Mouse (Mus musculus) limb, embryonic 14.5 days (tissue): ENCODE measurements around the gene Ccsap. TPM values are rescaled to one million over a fixed set of nuclear protein-coding genes. Genes with fewer than 3 reads are reported as not detected.

Source experiments
- ATAC-seq: fragments of 200-750 bp; cut with Nextera tagmentation; 2 replicates; pipeline ENCODE4 v1.8.0; 2017; ENCODE audit warnings: low read depth, moderate number of reproducible peaks, moderate TSS enrichment; ENCODE audit not compliant: low FRiP score
- DNase-seq: peaks from one replicate; pipeline ENCODE4 v3.0.0-alpha.2; 2015; ENCODE audit warnings: low spot score
- H3K27ac ChIP-seq: fragments of 300-500 bp; sonication (generic); replicated peaks from 2 replicates; pipeline ENCODE4 v1.5.1; 2014; ENCODE audit warnings: low read depth, mild to moderate bottlenecking, low read length, moderate library complexity, mixed read lengths
- H3K27me3 ChIP-seq: fragments of 300-500 bp; sonication (generic); 2 replicates; pipeline ENCODE4 v1.6.1; 2014; ENCODE audit warnings: low read length, mixed read lengths; ENCODE audit not compliant: control insufficient read depth, insufficient read depth
- H3K36me3 ChIP-seq: fragments of 300-500 bp; sonication (generic); 2 replicates; pipeline ENCODE4 v1.6.1; 2014; ENCODE audit warnings: mild to moderate bottlenecking, low read length, moderate library complexity, mixed read lengths; ENCODE audit not compliant: control insufficient read depth, insufficient read depth
- H3K4me1 ChIP-seq: fragments of 300-500 bp; sonication (generic); 2 replicates; pipeline ENCODE4 v1.6.1; 2014; ENCODE audit warnings: antibody characterized with exemption, low read length, mixed read lengths; ENCODE audit not compliant: control insufficient read depth, insufficient read depth
- H3K4me2 ChIP-seq: fragments of 300-500 bp; sonication (generic); replicated peaks from 2 replicates; pipeline ENCODE4 v1.6.1; 2014; ENCODE audit warnings: low read depth, mild to moderate bottlenecking, low read length, moderate library complexity; ENCODE audit not compliant: severe bottlenecking
- H3K4me3 ChIP-seq: fragments of 300-500 bp; sonication (generic); replicated peaks from 2 replicates; pipeline ENCODE4 v1.5.1; 2014; ENCODE audit warnings: low read length
- H3K9ac ChIP-seq: fragments of 300-500 bp; sonication (generic); 2 replicates; pipeline ENCODE4 v1.6.1; 2014; ENCODE audit warnings: mild to moderate bottlenecking, low read depth, low read length, moderate library complexity; ENCODE audit not compliant: severe bottlenecking
- H3K9me3 ChIP-seq: fragments of 300-500 bp; sonication (generic); 2 replicates; pipeline ENCODE4 v1.6.1; 2016; ENCODE audit warnings: low read length; ENCODE audit not compliant: control insufficient read depth
- POLR2A ChIP-seq: fragments of 200-500 bp; IDR thresholded peaks from 2 replicates; pipeline ENCODE4 v1.8.0; 2012; ENCODE audit warnings: inconsistent platforms, mild to moderate bottlenecking, moderate library complexity, borderline replicate concordance; ENCODE audit not compliant: insufficient read depth, insufficient read length; ENCODE audit errors: extremely low read depth
- WGBS: fragments of 180-500 bp; shearing (Covaris S2); extraction: QIAGEN DNeasy Blood & Tissue Kit; methylation state at CpG from one replicate; pipeline ENCODE4 v1.1.7; 2014; 5-methylcytosine and 5-hydroxymethylcytosine counted together
- polyA plus RNA-seq, 2 experiments: library from polyadenylated mRNA; depleted of rRNA in 1 of 2; stranded (reverse) in 1 of 2; unstranded in 1 of 2; fragments of >200 nt; fragmentation: Nextera tagmentation in 1 of 2; extraction: Ambion mirVana in 1 of 2; gene quantifications; 2 replicates each; pipeline versions ENCODE4 v1.2.1 to v1.2.3; 2012 to 2014

Gene Ccsap
- polyA plus RNA-seq, 2 experiments = 3.7 to 4.9 TPM

GRCm38 (mm10) chr8:123880821-123881350, 20.9 kb upstream of the Ccsap start:
- Histone ChIP-seq H3K4me2 (no peak overlapping the region), H3K27ac (no peak overlapping the region), H3K27me3 (no peaks in the 10 kb centered on the region), H3K4me3 (no peak overlapping the region), H3K9ac (no peak overlapping the region), H3K36me3 (no peaks in the 10 kb centered on the region), H3K9me3 (no peaks in the 10 kb centered on the region), H3K4me1 (no peaks in the 10 kb centered on the region)
- DNase-seq = no peak
- WGBS = 41% methylated on average over 4 of the region's 4 CpGs
- TF ChIP-seq POLR2A = no peak
- no peak for ATAC-seq

DNA sequence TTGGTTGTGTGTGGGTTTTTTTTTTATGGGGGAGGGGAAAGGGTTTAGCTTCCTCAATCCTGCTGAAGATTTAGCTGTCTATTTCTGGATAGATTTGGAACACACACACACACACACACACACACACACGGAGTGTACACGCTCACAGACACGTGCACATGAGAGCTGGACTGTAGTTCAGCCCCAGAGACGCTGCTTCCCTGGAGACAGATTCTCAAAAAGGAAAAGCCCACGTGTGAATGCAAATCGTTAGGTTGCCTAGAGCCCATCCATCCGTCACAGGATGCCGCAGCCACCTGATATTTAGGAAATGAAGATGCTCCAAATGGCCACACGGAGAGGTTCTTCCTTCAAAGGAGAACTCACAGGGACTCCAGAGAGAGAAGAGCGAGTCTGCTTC, 20.3 kb upstream of the Ccsap start:
- no peaks in the 10 kb centered on the region for H3K36me3 ChIP-seq
- H3K4me1 ChIP-seq = no peaks in the 10 kb centered on the region
- DNase-seq (no peak), ATAC-seq (no peak)
- no peak for TF ChIP-seq POLR2A
- no peak overlapping the region for H3K9ac ChIP-seq
- 66% methylated on average over 10 of the region's 10 CpGs for WGBS
- no peak overlapping the region for H3K4me2 ChIP-seq
- no peak overlapping the region for H3K27ac ChIP-seq
- H3K4me3 ChIP-seq = no peak overlapping the region
- H3K27me3 ChIP-seq = no peaks in the 10 kb centered on the region
- H3K9me3 ChIP-seq = no peaks in the 10 kb centered on the region

DNA sequence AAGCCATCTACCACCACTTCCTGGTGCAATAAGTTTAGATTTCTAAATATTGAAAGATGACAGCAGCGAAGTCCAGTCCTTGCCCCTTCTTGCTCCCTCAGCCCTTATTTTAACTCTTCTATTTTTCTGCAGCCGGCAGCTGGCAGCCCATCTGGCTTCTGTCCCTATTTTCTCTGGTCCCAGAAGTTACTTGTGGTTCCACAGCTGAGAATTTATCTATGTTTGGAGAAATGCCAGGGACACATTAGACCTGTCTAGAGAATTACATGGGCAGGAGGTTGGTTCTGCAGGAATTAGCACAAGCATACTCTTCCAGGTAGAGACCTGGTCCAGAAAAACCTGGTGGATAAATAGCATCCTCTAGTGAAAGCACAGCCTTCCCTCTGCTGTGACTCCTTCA, 17.9 kb upstream of the Ccsap start:
- Histone ChIP-seq H3K9me3 (no peaks in the 10 kb centered on the region), H3K27me3 (no peaks in the 10 kb centered on the region), H3K27ac (no peak overlapping the region), H3K4me3 (no peak overlapping the region), H3K9ac (no peak overlapping the region), H3K4me1 (no peaks in the 10 kb centered on the region), H3K36me3 (no peaks in the 10 kb centered on the region), H3K4me2 (no peak overlapping the region)
- 70% methylated on average over 2 of the region's 2 CpGs for WGBS
- DNase-seq (no peak), ATAC-seq (no peak)
- no peak for TF ChIP-seq POLR2A

DNA sequence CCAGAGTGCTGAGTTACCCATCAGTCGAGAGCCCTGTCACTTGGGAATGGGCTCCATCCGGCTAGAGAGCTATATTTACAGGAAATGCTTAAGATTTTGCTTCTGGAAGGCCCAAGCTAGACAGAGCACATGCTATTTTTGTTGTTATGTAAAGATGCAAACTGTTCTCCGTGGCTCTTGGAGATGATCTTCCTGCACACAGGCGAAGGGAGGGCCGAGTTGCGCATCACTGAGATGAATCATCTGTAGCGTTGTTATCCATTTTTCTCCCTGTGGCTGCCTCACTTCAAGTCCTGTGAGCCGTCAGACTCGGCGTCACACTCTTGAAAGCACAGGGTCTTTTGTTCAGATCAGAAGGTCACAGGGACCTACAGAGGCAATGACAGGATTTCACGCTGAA, 14.3 kb upstream of the Ccsap start:
- Histone ChIP-seq H3K9ac (no peak overlapping the region), H3K9me3 (no peaks in the 10 kb centered on the region), H3K4me2 (no peak overlapping the region), H3K4me3 (no peak overlapping the region), H3K36me3 (no peaks in the 10 kb centered on the region), H3K27ac (no peak overlapping the region), H3K4me1 (no peaks in the 10 kb centered on the region), H3K27me3 (no peaks in the 10 kb centered on the region)
- ATAC-seq (no peak), DNase-seq (no peak)
- TF ChIP-seq POLR2A = no peak
- WGBS = 83% methylated on average over 11 of the region's 11 CpGs

DNA sequence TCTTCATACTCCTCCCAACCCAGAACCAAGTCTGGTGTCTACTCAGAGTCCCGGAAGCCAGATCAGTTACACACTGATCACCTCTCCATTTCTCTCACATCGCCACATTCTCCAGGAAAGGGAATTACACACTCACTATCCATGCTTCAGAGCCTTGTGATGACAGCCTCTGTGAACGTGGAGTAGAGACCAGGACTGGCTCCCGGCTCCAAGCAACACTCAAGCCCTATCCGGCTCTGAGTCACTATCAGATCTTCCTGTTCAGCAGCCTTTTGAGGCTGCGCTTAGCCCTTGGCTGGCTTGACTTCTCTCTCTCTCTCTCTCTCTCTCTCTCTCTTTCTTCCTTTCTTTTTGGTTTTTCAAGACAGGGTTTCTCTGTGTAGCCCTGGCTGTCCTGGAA, 13.4 kb upstream of the Ccsap start:
- no peak for DNase-seq
- Histone ChIP-seq H3K36me3 (no peaks in the 10 kb centered on the region), H3K4me1 (no peaks in the 10 kb centered on the region), H3K4me3 (no peak overlapping the region), H3K27me3 (no peaks in the 10 kb centered on the region), H3K4me2 (no peak overlapping the region), H3K9ac (no peak overlapping the region), H3K27ac (no peak overlapping the region), H3K9me3 (no peaks in the 10 kb centered on the region)
- TF ChIP-seq POLR2A = no peak
- 81% methylated on average over 6 of the region's 6 CpGs for WGBS
- no peak for ATAC-seq

DNA sequence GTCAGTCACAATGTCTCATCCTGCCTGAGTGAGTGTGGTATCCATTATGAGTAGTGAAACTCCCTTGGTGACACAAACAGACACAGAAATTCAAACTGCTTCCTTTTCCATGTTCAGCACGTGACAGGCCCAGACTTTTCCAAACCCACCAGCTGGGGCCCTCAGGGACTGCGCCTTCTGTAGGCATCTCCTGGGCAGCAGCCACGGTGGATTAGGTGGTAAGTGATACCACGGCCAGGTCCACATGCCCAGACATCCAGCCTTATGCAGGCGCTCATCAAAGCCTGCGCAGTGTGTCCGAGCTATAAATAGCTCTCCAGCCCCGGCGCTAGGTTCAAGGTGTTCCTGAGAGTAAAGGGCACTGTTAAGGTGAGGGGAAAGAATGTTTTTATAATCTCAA, 12.0 kb upstream of the Ccsap start:
- TF ChIP-seq POLR2A = no peak
- Histone ChIP-seq H3K27me3 (no peaks in the 10 kb centered on the region), H3K4me3 (no peak overlapping the region), H3K9ac (no peak overlapping the region), H3K27ac (no peak overlapping the region), H3K36me3 (no peaks in the 10 kb centered on the region), H3K9me3 (no peaks in the 10 kb centered on the region), H3K4me1 (no peaks in the 10 kb centered on the region), H3K4me2 (no peak overlapping the region)
- no peak for DNase-seq
- 65% methylated on average over 9 of the region's 9 CpGs for WGBS
- peak; percentile 63 for ATAC-seq
